Mouse (Mus musculus): ENCODE data around the gene Tmprss3.

Gene Tmprss3

GRCm38 (mm10) chr17:31136821-31137220, 62.0 kb downstream of the Tmprss3 start:
- DNase-seq (ENCODE audit: low spot score), result no peak

- DNase-seq (ENCODE audit: low spot score), result no peak
These were observed 62.5 kb downstream of the Tmprss3 start for GRCm38 (mm10) chr17:31136291-31136690.

- no peak for DNase-seq (ENCODE audit: low spot score)
These were observed 63.9 kb downstream of the Tmprss3 start for GRCm38 (mm10) chr17:31134913-31135312.

- DNase-seq (ENCODE audit: low spot score), result no peak
These were observed 65.0 kb downstream of the Tmprss3 start for GRCm38 (mm10) chr17:31133776-31134175.

- DNase-seq (ENCODE audit: low spot score), result no peak
These were observed 67.4 kb downstream of the Tmprss3 start for GRCm38 (mm10) chr17:31131269-31131821.

GRCm38 (mm10) chr17:31129452-31129851, 69.3 kb downstream of the Tmprss3 start, which contains the start of gene Tff3:
TSS of gene Tff3 (minus strand) at chr17:31129646.
- no peak for DNase-seq (ENCODE audit: low spot score)
